Mouse (Mus musculus) fat pad, adult 2 months (tissue): ENCODE measurements around the gene Cux1.

Experiments used
- DNase-seq: peaks from one replicate; pipeline ENCODE4 v3.0.0-alpha.2; 2011; ENCODE audit warnings: low read depth, low spot score; ENCODE audit errors: extremely low read depth

The Cux1 gene

DNA sequence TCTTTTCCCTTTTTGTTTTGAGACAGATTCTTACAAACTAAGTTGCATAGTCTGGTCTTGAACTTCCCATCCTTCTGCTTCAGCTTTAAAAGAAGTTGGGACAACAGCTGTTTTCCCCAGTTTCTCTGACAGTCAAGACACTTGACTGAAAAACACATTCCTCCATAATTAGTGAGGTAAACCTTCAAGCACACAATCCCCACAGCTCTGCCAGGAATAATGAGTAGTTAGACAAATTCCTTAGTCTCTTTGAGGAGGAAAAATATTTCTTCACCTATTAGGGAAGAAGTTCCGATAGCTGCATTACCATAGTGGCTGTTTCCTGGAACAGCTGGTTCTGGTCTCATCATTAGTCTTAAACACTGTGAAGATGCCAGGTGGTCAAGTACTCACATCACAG lies 233.2 kb downstream of the Cux1 start:
- no peak for DNase-seq

DNA sequence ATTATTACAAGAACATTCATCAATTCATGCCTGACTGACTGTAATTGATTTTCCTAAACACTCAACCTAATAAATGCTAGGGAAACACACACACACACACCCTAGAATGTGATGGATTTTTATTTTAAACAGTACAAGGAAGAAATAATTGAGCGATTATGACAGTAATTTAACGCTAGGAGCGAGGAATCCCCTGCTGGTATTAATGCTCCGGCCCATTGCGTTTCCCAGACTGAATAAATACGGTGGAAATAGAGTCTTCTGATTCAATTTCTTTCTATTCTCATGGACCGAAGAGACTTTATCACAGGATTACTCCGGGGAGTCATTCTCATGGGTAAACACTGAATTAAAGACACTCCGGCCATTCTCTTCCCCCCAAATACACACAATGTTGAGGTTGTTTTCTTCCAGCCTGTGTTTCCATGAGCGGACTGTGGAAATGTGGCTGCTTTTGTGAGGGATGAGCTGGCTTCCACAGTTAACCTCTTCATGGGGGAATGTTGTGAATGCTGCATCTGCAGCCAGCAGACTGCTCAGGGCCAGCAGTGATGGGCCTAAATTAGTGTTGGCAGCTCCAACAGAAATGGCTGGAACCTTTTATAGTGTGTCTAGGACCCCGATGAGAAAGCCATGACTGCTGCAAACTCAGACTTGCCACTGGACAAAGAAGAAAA lies 234.4 kb downstream of the Cux1 start:
- no peak for DNase-seq

DNA sequence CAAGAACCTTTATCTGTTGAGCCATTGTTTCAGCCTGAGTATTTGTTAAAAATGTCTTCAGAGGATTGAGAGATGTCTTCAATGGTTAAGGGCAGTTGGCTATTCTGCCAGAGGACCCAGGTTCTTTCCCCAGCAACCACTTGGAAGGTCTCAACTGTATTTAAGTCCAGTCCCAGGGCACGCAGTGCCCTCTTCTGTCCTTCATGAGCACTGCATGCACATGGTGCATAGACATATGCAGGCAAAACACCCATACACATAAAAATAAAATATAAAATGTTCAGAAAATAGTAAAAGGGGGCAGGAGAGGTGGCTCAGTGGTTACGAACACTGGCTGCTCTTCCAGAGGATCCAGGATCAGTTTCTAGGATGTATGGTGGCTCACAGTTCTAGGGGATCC lies 239.6 kb downstream of the Cux1 start:
- DNase-seq, result no peak

DNA sequence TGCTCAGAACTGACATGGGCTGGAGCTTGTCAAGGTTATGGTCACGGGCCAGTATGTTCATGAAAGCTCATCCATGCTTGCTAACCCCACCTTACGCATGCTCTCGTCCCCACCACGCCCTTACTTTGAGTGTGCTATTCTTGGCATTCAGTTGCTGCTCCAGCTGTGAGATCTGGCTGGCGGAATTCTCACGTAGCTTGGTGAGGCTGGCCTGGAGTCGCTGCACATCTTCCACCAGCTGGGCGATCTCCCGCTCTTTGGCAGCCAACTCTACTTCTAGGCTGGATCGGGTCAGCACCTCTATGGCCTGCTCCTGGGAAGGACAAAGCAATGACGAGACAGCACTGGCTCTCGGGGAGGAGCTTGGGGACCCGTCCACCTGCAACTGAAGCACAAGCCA lies 240.7 kb downstream of the Cux1 start:
- no peak for DNase-seq

DNA sequence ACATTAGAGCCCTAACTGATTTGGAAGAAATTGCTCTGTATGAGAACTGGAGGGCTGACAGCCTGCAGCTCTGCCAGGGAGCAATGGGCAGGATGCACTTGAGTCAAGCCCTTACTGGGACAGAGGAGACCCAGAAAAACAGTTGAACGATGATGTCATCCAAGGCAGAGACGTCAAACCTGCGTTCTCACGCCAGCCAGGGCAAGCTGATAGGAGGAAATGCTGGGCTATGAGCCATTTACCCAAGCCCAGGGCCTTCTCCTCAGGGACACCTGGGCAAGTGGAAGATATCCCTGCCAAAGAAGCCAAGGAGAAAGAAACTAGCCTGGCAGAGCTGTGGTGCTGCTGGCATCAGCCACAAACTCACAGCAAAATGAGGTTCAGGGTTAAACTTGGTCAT lies 242.8 kb downstream of the Cux1 start:
- DNase-seq, result no peak

DNA sequence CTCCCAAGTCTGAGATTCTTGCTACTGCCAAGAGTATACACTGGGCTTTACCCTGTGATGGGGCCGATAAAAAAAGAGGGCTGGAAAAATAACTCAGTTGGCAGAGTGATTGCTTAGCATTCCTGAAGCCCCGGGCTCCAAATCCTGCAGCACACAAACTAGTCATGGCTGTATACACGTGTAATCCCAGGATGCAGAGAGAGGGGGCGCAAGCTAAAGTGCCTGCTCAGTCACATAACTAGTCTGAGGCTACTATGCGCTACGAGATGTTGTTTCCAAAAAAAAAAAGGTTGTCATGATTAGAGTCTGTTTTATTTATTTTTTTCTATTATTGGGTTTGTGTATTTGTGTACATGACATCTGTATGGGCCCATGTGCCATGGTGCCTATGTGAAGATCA lies 245.9 kb downstream of the Cux1 start:
- no peak for DNase-seq

DNA sequence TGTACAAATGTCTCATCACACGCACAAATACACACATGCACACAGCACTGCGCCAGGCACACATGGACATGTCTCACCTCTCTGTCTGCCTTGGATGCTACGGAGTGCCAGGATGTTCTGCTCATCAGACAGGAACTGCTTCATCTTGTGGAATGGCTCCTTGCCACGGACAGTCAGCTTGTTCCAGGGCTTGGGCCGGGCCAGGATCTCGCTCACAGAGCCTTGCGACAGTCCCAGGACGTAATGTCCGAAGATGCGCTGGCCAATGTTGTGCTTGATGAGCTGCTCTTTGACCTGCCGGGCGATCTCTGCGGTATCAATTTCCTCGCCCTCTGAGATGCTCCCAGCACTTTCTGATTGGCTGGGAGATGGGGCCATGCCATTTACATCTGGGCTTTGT lies 254.7 kb downstream of the Cux1 start:
- DNase-seq, result no peak

DNA sequence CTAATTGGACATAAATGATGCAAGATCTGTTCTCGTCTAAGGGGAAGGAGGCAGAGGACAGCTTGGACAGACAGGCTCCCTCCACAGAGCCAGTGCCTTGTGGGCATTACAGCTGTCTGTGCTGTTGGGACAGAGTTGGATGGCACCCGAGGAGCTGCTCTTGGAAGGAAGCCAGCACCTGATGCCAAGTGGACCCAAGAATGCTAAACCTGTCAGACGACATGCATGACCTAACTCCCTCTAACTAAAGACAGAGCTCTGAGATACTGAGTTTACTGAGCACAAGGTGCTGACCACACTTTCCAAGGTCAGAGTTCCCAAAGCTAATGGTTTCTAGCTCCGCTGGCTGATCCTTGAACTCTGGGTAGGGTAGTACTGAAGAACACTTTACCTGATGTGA lies 255.1 kb downstream of the Cux1 start:
- peak; percentile 72 for DNase-seq

DNA sequence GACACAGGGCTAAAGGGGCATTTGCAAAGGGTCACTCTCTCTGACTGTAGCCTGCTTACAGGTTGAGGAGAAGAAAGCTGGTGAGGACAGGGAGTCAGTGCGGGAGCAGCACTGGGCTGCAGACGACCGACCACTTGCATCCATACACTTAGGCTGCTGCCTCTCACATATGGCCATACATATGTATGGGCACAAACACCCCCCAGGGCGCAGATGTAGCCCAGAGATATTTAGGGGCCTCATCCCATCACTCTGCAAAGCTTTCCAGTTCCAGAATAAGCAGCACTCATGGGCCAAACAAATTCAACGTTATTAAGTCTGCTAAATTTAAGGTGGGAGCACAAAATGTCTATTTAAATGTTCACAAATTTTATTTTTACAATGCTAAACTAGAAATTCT lies 261.0 kb downstream of the Cux1 start:
- DNase-seq, result no peak

DNA sequence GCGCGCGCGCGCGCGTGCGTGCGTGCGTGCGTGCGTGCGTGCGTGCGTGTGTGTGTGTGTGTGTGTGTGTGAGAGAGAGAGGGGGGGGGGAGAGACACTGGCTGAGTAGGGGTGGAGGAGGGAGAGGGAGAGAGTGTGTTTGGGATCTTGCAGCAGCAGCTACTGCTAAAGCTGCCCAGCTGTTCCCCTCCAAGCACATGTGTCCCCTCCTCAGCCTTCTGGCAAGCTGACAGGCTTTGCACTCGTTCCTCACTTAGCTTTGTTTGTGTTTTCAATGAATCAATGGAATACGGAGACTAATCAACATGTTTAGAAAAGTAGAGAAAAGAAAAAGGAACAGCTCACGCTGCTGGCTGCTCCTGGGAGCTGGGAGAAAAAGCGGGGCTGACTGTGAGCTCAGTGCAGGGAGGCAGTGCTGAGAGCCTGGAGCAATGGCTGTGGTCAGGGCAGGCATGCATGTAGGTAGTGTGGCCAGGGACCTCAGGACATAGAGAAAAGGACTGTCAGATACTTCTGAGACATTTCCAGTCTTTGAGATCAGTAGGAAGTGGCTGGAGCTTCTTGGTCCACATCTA lies 263.8 kb downstream of the Cux1 start:
- no peak for DNase-seq

DNA sequence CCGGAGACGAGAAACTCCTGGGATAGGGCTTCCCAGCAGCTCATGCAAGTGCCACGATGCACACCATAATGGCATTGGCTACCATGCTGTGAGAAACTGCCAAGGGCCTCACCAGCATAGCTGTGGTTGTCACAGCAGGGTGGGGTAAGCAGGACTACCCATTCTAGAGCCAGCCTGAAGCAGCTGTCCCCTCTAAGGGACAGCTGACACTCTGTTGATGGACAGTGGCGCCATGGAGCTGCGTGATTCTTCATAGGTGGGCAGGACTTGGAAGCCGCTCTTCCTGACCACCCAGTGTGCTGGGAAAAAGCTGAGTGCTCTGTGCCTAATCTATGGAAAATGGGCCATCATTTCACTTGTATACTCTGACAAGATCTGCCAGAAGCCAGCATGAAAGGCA lies 266.4 kb downstream of the Cux1 start:
- DNase-seq, result no peak

DNA sequence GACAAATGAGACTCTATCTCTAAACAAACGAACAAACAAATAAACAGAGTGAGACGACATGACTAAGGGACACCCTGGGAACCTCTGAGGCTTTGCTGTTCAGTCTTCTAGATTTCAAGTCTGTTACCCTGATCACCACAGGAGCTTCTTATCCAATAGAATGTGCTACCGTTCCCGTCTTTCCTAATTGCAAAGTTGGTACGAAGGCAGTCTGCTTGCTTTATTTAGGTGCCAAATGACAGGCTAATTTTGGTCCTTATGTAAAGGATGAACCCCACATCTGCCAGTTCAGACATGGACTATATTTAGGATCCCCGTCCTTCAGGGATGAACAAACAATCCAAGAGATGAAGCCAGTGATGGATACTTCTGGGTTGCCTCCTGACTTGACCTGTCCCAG lies 269.6 kb downstream of the Cux1 start:
- no peak for DNase-seq

DNA sequence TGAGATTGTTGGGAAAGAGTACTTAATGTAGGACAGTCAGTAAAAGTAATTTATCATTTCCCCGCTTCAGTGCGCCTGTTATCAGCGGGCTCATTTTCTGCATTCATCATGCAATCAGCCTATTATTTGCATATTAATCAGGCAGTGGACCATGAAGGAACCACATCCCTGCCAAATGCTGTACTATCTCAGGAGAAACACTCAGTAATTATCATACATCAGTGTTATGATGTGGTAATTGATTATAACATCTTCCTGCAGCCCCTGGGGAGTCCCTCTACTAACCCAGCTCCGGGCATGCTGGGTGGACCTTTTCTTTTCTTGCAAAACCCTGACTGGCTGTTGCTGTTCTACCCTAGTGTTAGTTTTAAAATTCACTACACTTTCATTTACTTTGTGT lies 270.4 kb downstream of the Cux1 start:
- DNase-seq, result no peak

DNA sequence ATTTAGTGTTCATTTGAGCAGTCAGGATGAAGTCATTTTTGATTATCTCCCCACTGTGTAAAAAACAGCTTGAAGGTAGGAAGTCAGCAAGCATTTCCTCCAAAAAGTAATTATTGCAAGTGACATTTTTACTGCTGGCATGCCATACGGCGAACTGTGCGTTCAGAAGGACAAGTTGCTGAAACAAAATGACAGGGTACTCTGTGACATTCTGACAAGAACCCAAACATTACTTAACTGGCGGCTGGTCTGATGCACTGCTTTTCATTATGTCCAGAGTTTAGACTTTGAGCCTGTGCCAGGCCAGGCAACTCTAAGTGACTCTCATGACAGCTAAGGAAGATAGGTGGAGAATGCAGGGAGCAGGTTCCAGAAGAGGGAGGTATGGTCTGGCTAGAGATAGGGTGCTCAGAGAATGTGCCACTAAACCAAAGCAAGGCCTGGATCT lies 274.3 kb downstream of the Cux1 start:
- no peak for DNase-seq

DNA sequence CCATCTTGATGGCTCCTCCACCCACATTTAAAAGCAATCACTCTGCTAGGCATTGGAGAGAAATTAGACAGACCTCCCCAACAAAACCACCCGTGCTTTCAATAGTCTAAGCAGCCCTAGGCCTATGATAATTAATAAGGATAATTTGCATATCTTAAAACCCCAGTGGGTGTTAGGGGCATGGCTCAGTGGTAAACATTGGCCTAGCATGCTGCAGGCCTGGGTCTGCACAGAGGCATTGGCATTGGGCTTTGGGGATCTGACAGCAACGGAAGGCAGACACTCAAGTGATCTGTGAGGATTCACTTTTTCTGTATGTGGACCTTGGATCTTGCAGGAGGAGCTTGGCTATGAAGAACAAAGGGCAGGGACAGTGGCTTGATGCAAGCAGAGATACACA lies 274.9 kb downstream of the Cux1 start:
- no peak for DNase-seq

DNA sequence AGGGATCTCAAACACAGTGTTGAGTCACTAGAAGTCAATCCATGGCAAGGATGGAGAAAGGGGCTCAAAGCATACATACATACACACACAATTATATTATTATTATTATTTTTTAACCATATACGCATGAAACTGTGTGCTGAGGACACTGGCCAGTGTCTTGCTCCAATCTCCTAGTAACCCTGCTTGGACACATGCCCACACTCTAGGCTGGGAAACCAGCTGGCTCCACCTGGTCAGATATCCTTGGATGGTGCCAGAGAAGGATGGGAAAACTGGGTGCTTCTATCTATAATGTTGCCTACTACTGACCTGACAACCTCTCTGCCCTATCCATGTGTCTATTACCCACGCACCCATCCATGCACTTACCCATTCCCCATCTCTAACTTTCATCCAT lies 275.7 kb downstream of the Cux1 start:
- no peak for DNase-seq

DNA sequence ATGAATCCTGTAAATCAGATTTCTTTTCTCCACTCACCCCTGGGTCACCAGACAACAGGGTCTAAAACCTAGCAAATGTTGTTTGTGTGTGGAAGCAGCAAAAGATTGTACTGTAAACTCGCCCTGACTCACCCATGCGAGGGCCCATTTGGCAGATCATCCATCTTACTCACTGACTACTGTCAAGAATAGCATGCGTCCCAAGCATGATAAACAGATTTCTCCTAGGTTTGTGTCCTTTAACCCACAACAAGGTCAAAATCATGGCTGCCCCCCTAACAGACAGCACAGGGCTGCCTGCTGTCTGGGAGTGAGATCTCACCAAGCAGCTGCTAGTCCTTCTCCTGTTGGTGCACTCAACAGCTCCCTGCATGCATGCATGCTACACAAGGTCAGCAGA lies 277.5 kb downstream of the Cux1 start:
- no peak for DNase-seq

DNA sequence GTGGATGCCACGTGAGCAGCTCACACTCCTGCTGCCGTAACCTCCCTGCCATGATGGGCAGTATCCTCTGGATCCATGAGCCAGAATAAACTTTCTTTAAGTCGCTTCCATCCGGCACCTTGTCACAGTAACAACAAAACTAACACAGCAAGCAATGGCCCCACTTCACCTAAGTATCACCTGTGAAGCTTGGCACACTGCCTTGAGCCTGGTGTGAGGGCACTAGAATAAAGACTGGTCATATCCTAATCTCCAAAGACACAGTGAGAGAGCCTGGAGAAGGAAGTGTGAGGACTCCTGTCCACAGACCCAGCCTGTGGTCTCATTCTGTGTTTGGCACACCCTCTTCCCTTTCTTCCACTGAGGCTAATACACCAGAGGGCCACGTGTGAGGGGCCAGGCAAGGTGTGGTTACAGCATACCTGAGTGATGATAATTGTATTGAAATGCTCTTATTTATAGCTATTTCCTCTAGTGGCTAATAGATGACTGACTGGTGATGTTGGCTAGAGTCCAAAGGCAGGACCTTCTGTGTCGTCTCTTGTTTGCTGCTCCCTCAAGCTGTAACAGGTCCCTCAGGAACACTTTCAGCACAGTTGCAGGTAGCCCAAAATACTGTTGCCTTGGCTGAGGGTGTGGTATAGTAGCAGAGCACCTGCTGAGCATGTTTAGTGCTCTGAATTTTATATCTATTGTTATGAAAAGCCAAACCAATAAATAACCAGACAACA lies 278.8 kb downstream of the Cux1 start:
- DNase-seq, result no peak

DNA sequence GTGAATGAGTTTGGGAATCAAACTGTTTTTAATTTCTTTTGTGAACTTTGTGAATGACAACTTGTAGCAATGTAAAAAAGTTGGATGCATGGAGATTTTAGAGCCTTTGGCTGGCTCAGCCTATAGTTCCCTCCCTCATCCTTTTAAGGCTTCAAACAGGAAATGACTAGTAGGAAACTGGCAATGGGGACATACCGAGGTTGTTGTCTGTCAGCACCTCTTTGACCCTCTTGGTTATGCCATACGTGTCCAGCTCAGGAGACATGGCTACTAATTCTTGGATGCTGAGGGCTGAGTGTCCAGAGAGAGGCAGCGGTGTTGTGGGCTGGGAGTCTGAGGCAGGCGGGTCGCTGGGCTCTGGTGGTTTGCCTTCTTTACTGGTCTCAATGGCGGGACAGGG lies 280.7 kb downstream of the Cux1 start:
- no peak for DNase-seq

DNA sequence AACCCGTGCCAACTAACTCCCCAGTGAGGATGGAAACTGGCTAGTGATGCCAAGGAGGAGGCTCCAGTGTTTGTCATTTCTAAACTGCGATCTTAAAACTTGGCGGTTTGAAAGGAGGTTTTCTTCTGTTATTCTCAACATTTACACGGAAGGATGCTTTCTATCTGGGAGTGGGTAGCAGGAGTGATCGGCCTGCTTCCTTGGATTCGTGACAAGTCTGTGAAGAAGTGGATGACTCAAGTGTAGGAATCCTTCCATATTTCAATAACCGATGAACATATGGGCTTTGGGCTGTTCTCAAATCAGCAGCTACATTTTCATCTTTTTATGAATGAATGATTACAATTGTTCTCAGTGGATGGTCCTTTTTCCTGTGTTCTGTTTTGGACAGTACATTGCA lies 282.2 kb downstream of the Cux1 start:
- DNase-seq, result no peak

DNA sequence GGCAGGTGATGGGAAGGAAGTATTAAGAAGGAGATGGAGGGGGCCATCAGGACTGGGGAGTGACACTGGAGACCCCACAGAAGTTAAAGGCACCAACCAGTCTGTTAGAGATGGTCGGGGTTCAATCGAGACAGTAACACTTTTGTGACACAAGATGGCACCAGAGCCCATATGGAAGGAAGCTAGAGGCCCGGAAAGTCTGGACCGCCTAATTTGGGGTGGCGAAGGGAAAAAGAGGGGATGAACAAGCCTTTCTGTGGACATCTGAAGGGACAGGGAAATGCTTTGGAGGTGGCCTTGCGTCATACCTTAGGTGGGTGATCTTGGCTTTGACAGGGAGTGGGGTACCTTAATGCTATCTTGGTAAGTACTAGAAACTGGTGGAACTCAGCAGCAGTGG lies 285.9 kb downstream of the Cux1 start:
- no peak for DNase-seq

DNA sequence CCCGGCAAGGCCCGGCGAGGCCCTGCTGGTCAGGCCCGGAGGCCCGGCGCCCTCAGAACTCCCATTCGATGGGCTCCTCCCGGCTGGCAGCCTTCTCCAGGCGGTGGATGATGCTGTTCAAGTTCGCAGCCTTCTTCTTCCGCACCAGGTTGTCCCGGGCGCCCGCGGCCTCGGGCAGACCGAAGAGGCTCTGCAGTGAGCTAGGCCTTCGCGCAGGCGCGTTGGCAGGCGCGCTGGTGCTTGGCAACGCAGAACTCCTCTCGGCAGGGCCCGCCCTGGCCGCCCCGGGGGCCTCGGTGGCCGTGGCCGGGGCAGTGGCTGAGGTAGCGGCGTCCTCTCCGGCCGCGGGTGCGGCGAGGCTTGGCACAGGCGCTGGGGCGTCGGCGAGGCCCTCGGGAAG lies 292.6 kb downstream of the Cux1 start:
- no peak for DNase-seq

DNA sequence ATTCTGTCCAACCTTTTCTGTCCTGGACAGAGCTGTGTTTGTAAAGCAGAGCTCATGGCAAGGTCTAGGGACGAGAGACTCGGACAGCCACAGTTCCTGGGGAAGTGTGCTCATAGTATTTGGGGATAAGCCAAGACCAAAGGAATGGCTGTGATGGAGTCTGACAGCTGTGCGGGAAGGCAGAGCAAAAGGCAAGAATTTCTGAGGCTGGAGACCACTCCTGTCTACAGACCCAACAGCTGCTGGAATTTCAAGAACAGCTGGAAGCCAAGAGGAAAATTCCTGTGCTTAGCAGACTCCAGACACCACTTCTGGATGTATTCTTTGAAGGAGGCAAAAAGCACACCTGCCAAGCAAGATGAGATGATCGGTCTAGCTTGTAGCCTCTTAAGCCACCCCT lies 297.4 kb downstream of the Cux1 start:
- no peak for DNase-seq
